Mouse (Mus musculus) cerebellum, adult 2 months (tissue): Measurements from ENCODE around the gene Ube4b.
"Not testable (repeated sequence)": the region's sequence is repeated elsewhere in the genome, so short reads cannot be mapped to it uniquely, and the experiment has no call there.

Experiments
- CTCF ChIP-seq: fragments of 200-500 bp; IDR thresholded peaks from 2 replicates; pipeline ENCODE4 v1.5.1; 2011; ENCODE audit warnings: low read depth, mild to moderate bottlenecking, control low read depth, low read length, moderate library complexity, borderline replicate concordance; ENCODE audit not compliant: insufficient read depth
- POLR2A ChIP-seq: fragments of 200-500 bp; IDR thresholded peaks from 2 replicates; pipeline ENCODE4 v1.6.1; 2011; ENCODE audit warnings: low read length, control low read depth, borderline replicate concordance; ENCODE audit not compliant: insufficient read depth

GRCm38 (mm10) chr4:149460475-149460874 lies 33.9 kb upstream of the Ube4b start:
- TF ChIP-seq POLR2A, result not testable (repeated sequence)
- 0 out of 2 replicates have a peak, but pooled peaks have one; percentile 8 for TF ChIP-seq CTCF
